Mouse (Mus musculus) natural killer cell, adult 2 months (primary cell): ENCODE data around the gene Spata5.

Experiments used
- DNase-seq, 2 experiments: peaks; one replicate each; pipeline ENCODE4 v3.0.0; 2022; ENCODE audit warnings: low spot score in 2 of 2

Spata5 gene

DNA sequence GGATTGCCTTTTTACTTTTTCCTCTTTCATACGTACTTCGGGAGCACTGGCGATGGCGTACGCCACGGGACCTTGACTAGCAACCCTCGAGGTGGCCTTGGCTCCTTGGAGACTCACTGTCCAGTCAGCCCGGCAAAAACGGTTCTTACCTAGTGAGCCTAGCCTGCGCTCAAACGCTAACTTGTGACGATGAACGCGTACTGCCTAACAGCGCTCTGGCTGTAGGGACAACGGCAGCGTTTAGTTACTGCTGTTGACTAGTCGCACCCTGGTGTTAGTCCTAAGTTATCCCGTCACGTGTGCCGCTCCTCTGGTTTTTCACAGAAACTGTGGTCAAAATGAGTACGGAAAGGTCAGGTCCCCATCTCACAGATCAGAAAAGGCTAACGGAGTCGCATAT, 945 bp downstream of the Spata5 start:
- DNase-seq, result peak in 1 of 2 experiments; percentile 24

DNA sequence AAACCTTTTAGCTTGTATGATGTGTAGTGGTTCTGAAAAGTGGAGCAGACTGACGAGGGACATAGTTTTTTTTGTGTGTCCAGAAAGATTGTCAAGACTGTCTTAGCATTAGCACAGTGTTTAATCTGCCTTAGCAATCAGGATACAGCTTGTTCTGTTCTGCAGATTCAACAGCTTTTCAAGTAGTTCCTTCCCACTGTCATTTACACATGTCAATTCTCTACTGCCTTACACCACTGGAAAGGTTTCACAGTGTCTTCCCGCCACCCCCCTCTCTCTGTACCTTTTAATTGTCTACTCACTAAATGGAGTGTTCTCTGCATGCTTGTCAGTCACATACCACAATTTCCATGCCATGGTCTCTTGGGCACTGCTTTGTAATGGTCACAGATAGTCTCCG, 1.5 kb downstream of the Spata5 start:
- no peak for DNase-seq

DNA sequence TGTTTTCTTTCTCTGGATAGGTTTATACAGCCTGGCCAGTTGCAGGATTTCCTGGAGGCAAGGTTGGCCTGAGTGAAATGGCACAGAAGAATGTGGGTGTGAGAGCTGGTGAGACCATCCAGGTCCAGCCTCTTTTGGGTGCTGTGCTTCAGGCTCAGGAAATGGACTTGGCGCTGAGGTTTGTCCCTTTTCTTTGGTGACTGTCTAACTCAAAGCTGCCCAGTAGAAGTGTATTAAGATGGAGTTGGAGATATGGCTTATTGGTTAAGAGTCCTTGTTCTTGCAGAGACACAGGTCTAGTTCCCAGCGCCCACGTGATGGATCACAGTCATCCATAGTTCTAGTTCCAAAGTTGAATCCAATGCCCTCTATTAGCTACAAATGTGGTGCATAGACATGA, 6.4 kb downstream of the Spata5 start:
- no peak for DNase-seq

DNA sequence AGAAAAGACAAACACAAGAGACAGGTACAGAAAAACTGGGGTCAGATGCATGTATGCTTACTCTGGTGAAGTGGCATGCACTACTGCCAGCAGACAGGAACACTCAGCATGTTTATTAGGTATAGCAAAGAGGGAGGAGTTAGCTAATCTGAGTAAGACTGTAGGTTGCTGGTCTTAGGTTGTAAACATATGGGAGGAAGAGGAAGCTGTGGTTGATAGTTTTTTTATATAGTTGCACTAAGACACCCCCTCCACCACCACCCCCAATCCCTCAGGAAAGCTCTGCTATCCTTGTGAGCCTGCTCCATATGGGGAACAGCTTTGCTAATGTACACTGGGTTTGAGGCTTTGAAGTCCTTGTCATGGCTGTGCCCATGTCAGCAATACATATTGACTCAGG, 10.7 kb downstream of the Spata5 start:
- no peak for DNase-seq

GRCm38 (mm10) chr3:37439770-37440169, 20.1 kb downstream of the Spata5 start:
- DNase-seq, result no peak

- DNase-seq, result no peak
Measured at GRCm38 (mm10) chr3:37443409-37443808, 23.7 kb downstream of the Spata5 start.

DNA sequence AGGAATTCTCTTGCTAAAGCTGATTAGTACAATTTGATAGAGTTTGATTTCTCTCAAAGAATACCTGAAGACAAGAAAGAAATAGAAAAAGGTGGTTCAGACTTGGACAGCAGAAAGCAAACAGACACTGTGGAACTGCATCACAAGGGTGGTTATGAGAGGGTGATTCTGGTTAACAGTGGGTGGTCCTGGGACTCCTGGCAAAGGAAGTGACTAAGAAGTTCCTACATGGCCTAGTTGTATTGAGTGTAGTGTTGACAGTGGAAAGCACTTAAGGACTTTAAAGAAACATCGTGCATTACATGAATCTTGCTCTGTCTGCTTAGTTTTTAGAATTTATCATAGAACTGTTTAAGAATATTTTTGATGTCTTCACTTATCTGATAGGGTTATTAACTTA, 36.3 kb downstream of the Spata5 start:
- no peak for DNase-seq

DNA sequence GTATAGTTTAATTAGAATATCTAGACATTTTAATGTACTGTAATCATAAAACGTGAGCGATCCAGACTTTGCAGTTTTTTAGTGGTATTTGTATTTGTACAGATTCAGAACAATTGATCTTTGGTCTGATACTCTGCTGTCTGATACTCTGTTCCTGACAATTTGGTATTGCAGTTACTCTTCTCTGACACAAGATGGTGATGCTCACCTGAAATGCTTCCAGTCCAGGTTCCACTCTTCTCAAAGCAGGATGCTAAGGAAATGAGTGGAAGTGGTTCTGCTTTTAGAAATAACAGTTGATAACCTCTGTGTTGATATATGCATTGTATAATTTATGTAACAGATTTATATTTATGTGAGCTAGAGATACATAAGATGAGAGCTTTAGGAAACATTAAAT, 48.5 kb downstream of the Spata5 start:
- no peak for DNase-seq

DNA sequence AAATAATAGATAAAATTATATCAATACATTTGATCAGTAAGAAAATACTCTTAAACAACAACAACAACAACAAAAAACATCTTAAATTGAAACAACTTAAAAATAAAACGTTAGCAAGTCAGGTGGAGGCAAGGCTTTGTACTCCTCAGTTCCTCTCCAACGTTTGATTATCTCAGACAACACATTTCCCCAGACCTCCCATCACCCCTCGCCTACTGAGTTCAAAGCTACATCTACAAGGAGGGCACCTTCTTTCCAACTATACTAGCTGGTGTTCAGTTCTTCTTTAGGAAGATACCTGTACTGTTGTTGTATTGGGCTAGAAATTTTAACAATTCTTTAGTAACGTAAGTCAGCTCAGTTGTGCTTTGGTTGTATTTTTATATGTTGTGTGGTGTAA, 49.7 kb downstream of the Spata5 start:
- DNase-seq, result no peak

DNA sequence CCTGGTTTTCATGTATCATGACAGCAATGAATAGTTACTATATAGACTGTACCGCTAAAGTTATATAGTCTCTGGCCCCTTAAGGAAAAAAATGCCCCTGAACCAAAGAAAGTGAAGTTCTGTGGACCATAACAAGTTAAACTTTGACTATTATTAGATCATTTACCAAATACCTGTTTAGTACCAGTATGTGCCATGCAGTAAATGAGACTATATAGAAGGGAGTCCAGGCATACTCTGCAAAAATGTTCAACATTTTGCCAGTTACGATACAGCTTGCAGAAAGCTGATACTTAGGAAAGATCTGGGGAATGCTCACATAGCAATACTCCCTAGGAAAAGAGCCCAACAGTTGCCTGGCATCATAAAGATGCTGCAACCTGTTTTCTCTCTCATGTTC, 51.2 kb downstream of the Spata5 start:
- no peak for DNase-seq

GRCm38 (mm10) chr3:37472461-37472860, 52.8 kb downstream of the Spata5 start:
- DNase-seq, result no peak

- DNase-seq, result no peak
Measured at GRCm38 (mm10) chr3:37476485-37476884, 56.8 kb downstream of the Spata5 start.

- no peak for DNase-seq
Measured at GRCm38 (mm10) chr3:37477438-37478188, 57.9 kb downstream of the Spata5 start.

DNA sequence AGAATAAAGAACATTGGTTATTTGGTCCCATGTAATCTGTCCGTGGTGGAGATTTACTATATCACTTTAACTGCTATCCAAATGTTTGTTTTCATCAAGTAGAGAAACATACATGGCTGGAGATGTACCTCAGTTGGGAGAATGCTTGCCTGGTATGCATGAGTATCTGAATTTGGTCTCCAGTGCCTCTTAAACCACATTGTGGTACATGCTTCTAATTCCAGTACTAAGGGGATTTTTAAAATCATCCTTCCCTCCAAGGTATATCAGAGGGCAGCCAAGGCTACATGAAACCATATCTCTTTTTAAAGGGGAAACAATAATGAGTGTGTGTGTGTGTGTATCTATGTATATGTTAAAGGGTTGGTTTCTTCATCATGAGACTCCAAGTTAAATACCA, 60.1 kb downstream of the Spata5 start:
- DNase-seq, result no peak

DNA sequence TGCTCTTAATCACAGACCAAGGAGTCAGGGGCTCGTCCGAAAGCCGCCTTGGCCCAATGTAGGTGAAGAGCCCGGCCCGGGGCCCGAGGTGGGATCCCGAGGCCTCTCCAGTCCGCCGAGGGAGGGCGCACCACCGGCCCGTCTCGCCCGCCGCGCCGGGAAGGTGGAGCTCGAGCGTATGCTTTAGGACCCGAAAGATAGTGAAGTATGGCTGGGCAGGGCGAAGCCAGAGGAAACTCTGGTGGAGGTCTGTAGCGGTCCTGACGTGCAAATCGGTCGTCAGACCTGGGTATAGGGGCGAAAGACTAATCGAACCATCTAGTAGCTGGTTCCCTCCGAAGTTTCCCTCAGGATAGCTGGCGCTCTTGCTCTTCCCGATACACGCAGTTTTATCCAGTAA, 61.6 kb downstream of the Spata5 start:
- DNase-seq, result no peak

GRCm38 (mm10) chr3:37482720-37483119, 63.0 kb downstream of the Spata5 start:
- no peak for DNase-seq

DNA sequence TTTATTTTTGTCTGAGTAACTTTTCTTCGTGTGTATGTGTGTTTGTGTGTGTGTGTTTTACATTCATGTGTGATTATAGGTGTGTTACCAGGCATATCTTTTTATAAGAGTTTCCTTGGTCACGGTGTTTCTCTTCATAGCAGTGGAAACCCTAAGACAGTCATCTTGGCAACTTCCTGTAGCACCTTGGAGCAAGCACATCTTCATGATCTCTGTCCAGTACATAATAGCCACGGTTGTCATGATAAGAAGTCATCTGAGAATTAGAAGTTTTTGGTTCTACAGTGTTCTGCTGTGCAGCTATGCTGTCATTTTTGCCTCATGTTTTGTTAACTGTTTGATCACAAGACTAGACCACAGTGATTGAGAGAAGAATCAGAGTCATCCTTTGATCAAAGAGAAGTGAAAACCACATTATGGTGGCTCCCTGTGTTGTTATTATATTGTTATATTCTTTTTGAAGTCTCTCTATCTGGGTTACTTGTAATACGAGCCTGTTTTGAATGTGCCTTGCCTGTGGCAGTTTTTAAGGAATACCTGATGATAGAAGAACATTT, 64.1 kb downstream of the Spata5 start:
- no peak for DNase-seq

DNA sequence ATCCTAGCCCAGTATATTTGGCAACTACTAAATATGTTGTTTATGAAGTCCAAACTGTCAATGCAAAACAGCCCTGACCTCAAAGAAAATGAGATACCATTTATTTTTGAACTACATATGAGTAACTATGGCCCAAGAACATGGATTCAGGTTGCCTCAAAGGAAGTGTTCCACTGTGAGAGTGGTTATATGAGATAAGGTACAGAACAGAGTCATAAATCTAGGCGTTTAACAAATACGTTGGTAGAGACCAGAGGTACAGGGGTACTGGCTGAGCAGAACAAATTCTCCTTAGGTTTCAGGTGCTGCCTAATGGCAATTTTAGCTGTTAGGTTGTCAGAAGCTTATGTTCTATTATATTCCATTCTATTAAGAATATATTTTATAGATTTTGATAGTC, 67.9 kb downstream of the Spata5 start:
- DNase-seq, result no peak

DNA sequence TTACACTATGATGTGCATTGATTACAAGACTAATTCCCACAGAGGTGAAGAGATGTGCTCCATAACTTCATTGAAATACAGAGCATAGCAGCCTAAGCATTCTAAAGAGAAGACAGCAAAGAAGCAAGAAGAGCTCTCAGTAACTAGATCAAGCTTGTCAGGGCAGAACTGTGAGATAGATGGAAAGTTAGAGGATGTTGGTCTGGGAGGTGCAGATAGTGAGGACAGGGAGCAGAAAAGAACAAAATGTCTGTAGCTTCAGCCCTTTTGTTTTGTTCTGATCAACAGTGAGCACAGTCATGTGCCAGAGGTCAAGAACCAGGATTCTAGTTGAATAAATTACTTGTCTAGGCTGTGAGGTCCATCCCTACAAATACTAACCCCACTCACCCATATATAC, 68.5 kb downstream of the Spata5 start:
- no peak for DNase-seq

DNA sequence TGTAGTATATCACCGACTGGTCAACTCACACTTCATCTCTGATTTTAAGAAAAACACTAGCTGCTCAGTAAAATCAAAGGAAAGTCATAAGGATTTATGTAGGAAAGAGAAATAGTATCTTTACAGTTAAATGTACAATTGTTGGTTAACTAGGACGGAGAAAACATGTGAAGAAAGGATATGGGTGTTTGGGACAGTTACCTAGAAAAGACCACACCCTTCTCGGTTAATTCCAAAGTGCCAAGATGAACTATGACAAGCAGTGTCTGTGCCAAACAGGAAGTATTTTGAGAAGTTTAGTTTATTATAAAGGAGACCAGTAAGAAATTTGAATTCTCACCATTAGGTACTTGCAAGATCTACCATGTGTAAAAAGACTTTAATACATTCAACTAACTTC, 70.3 kb downstream of the Spata5 start:
- no peak for DNase-seq

DNA sequence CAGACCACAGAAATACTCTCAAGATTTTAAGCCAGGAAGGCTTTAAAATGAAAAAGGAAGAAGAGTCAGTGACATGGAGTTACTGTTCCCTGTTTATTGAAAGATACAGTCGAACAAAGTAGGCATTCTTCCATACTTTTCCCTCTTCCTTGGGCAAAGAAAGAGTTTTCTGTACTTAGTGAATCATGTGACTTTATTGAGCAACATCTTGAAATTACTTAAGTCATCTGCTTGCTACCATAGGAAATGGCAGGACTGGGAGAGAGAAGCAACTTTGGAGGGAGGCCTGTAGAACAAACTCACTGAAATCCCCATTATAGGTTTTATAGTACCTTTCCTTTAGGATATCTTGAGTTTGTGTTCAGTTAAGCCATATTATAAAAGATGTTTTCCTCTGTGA, 81.2 kb downstream of the Spata5 start:
- DNase-seq, result no peak

- DNase-seq, result no peak
Measured at GRCm38 (mm10) chr3:37502552-37502951, 82.9 kb downstream of the Spata5 start.

DNA sequence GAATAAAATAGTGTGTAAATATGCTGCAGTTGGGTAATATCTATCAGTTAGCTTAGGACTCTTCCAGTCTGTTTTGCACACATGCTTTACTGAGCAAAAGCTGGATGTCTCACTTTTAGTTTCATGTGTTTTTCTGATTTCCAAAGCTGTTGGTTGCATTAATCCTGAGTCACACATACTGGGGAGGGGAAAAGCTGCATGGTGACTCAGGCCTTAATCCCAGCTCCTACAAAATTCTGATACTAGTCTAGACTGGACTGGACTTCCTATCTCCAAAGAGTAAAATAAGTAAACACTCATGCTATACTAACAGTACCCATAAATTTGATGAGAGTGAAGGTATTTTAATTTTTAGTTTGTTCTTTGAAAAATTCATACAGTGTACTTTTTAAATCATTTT, 84.2 kb downstream of the Spata5 start:
- DNase-seq, result no peak
